Mouse (Mus musculus): ENCODE data around the gene Fam174b.

DNA sequence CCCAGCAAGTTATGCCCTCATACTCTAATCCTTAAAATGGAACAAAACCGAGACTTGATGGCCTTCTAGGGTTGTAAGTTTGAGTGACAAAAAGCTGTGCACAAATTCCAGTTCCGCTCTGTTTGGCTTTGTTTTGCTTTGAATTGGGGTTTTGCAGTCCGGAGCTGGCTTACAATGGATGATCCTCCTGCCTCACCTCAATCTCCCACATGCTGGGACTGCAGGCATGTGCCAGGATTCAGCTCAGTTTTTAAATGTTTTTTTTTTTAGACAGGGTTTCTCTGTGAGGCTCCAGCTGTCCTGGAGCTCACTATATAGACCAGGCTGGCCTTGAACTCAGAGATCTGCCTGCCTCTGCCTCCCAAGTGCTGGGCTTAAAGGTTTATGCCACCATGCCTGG is 23.3 kb upstream of the Fam174b start:
- TF ChIP-seq CTCF (IDR thresholded peaks at IDR 0.05) (no peak), EP300 (IDR thresholded peaks at IDR 0.05) (no peak)

All from lung, postnatal 0 days (tissue).